Mouse (Mus musculus): ENCODE results near the gene Lman1l. TPM values are rescaled to one million over a fixed set of nuclear protein-coding genes. Genes with fewer than 3 reads are reported as not detected.

Lman1l gene
- polyA plus RNA-seq, 1 experiment: not detected

DNA sequence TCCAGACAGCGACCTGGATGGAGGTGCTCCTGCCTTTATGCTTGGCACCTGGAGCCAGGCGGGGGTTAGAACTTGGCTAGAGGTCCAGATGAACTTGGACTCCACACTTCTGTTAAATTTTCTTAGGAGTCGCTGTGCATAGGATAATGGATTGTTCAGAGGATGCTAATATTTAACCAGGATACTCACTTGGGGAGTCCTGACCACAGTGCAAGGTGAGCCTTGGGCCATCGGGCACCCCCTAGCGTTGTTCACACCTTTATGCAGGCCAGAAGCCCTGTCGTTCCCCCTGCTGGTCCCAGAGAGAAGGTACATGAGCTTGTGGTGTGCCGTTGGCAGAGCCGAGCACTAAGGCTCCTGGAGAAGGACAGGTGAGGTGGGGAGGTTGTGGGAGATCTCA, 53.7 kb downstream of the Lman1l start:
- H3K4me3 ChIP-seq (ENCODE audit: insufficient read depth, low read length): no peak overlapping the region
- H3K4me1 ChIP-seq (ENCODE audit: control insufficient read depth, insufficient read depth, low read length): peaks cover 37% of the 10 kb centered on the region
- TF ChIP-seq POLR2A (IDR thresholded peaks at IDR 0.05; ENCODE audit: borderline replicate concordance, low read depth, low read length): no peak
- TF ChIP-seq CTCF (IDR thresholded peaks at IDR 0.05; ENCODE audit: low read depth, low read length): no peak
- no peak overlapping the region for H3K27ac ChIP-seq (ENCODE audit: insufficient read depth, low read depth, low read length)

- Histone ChIP-seq H3K27ac (ENCODE audit: insufficient read depth, low read depth, low read length) (peak overlapping the region; percentile 75), H3K4me3 (ENCODE audit: insufficient read depth, low read length) (no peak overlapping the region; the same call in 1 of the 2 replicates), H3K4me1 (ENCODE audit: control insufficient read depth, insufficient read depth, low read length) (peaks cover 37% of the 10 kb centered on the region)
- TF ChIP-seq CTCF (IDR thresholded peaks at IDR 0.05; ENCODE audit: low read depth, low read length) (no peak), POLR2A (IDR thresholded peaks at IDR 0.05; ENCODE audit: borderline replicate concordance, low read depth, low read length) (no peak)
Measured at GRCm38 (mm10) chr9:57565741-57566221, 54.8 kb downstream of the Lman1l start.

DNA sequence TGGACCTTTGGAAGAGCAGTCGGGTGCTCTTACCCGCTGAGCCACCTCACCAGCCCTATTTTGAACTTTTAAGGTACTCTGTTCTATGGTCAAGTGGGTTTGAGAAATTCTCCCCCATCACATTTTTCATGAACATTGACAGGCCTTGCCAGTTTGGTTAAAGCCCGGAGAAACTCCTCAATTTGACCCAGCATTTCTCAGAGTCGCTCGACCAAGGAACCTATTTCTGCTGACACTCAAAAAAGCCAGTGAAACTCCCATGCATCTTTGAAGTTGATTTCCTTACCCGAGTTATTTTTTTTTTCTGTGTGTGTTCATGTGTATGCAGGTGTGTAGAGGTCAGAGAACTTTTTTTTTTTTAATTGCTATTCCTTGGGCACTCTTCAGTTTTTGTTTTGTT, 56.0 kb downstream of the Lman1l start:
- Histone ChIP-seq H3K4me3 (ENCODE audit: insufficient read depth, low read length) (no peak overlapping the region), H3K27ac (ENCODE audit: insufficient read depth, low read depth, low read length) (no peak overlapping the region), H3K4me1 (ENCODE audit: control insufficient read depth, insufficient read depth, low read length) (peaks cover 42% of the 10 kb centered on the region)
- TF ChIP-seq POLR2A (IDR thresholded peaks at IDR 0.05; ENCODE audit: borderline replicate concordance, low read depth, low read length): no peak
- TF ChIP-seq CTCF (IDR thresholded peaks at IDR 0.05; ENCODE audit: low read depth, low read length): no peak

DNA sequence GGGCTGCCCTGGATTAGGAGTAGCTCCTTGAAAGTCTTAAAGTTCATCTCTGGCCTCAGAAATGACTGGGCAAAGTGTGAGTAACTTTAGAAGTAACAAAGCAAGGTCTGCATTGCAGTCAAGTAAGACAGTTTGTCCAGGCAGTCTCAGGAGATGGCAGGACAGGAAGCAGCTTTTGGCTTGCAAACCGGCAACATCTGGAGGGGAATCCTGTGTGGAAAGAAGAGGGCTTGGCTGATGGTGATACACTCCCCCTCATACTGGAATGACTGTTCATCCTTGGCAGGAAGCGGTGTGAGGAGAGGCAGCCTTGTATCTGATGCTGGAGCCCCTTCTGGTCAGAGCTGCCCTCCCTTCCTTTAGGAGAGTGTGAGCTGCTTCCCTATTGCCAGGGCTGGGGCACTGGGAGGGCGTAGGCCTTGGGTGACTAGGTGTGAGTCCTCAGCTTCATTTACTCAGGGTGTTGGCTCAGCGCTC, 57.6 kb downstream of the Lman1l start:
- H3K4me3 ChIP-seq (ENCODE audit: insufficient read depth, low read length): peak overlapping the region; percentile 8; the same call in 1 of the 2 replicates
- TF ChIP-seq POLR2A (IDR thresholded peaks at IDR 0.05; ENCODE audit: borderline replicate concordance, low read depth, low read length): no peak
- TF ChIP-seq CTCF (IDR thresholded peaks at IDR 0.05; ENCODE audit: low read depth, low read length): no peak
- H3K27ac ChIP-seq (ENCODE audit: insufficient read depth, low read depth, low read length): 0 out of 2 replicates have a peak overlapping the region, but pooled peaks have one; percentile 16
- H3K4me1 ChIP-seq (ENCODE audit: control insufficient read depth, insufficient read depth, low read length): peaks cover 55% of the 10 kb centered on the region

- H3K27ac ChIP-seq (ENCODE audit: insufficient read depth, low read depth, low read length): peak overlapping the region; percentile 82
- peaks cover 62% of the 10 kb centered on the region for H3K4me1 ChIP-seq (ENCODE audit: control insufficient read depth, insufficient read depth, low read length)
- no peak for TF ChIP-seq CTCF (IDR thresholded peaks at IDR 0.05; ENCODE audit: low read depth, low read length)
- no peak for TF ChIP-seq POLR2A (IDR thresholded peaks at IDR 0.05; ENCODE audit: borderline replicate concordance, low read depth, low read length)
- peak overlapping the region; percentile 73 for H3K4me3 ChIP-seq (ENCODE audit: insufficient read depth, low read length)
Measured at GRCm38 (mm10) chr9:57561711-57562099, 58.9 kb downstream of the Lman1l start.

- TF ChIP-seq CTCF (IDR thresholded peaks at IDR 0.05; ENCODE audit: low read depth, low read length) (no peak), POLR2A (IDR thresholded peaks at IDR 0.05; ENCODE audit: borderline replicate concordance, low read depth, low read length) (no peak)
- H3K4me3 ChIP-seq (ENCODE audit: insufficient read depth, low read length): peak within 1 kb of the TSS; percentile 73
- H3K4me1 ChIP-seq (ENCODE audit: control insufficient read depth, insufficient read depth, low read length): peaks cover 57% of the 10 kb centered on the region
- H3K27ac ChIP-seq (ENCODE audit: insufficient read depth, low read depth, low read length): peak within 1 kb of the TSS; percentile 82
Measured at GRCm38 (mm10) chr9:57560861-57561710, 59.5 kb downstream of the Lman1l start, which contains the start of gene Scamp2. Scamp2 (plus strand) TSS chr9:57560943.

DNA sequence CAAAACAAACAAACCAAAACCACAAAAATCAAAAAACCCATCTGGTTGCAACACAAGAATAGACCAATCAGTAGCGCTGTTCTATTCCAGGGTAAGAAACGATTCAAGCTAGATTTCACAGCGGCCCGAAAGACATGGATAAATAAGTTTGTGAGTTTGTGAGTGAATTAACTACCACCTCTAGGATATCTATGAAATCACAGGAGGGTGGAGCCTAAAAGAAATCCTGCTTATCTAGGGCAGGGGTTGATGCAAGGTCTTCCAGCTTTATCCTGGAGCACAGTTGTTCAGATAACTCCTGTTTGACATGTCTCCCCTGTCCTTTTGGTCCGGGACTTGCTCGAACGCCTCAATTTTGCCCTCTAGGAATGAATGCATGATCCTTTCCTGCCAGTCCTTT, 60.3 kb downstream of the Lman1l start:
- H3K27ac ChIP-seq (ENCODE audit: insufficient read depth, low read depth, low read length): no peak overlapping the region
- no peak for TF ChIP-seq CTCF (IDR thresholded peaks at IDR 0.05; ENCODE audit: low read depth, low read length)
- no peak for TF ChIP-seq POLR2A (IDR thresholded peaks at IDR 0.05; ENCODE audit: borderline replicate concordance, low read depth, low read length)
- peak overlapping the region; percentile 73 for H3K4me3 ChIP-seq (ENCODE audit: insufficient read depth, low read length)
- H3K4me1 ChIP-seq (ENCODE audit: control insufficient read depth, insufficient read depth, low read length): peaks cover 55% of the 10 kb centered on the region

GRCm38 (mm10) chr9:57559568-57559967, 61.0 kb downstream of the Lman1l start:
- no peak overlapping the region for H3K4me3 ChIP-seq (ENCODE audit: insufficient read depth, low read length)
- TF ChIP-seq CTCF (IDR thresholded peaks at IDR 0.05; ENCODE audit: low read depth, low read length) (no peak), POLR2A (IDR thresholded peaks at IDR 0.05; ENCODE audit: borderline replicate concordance, low read depth, low read length) (no peak)
- no peak overlapping the region for H3K27ac ChIP-seq (ENCODE audit: insufficient read depth, low read depth, low read length)
- H3K4me1 ChIP-seq (ENCODE audit: control insufficient read depth, insufficient read depth, low read length): peaks cover 50% of the 10 kb centered on the region

GRCm38 (mm10) chr9:57558625-57559024, 61.9 kb downstream of the Lman1l start:
- Histone ChIP-seq H3K27ac (ENCODE audit: insufficient read depth, low read depth, low read length) (peak overlapping the region; percentile 56), H3K4me1 (ENCODE audit: control insufficient read depth, insufficient read depth, low read length) (peaks cover 50% of the 10 kb centered on the region)
- TF ChIP-seq CTCF (IDR thresholded peaks at IDR 0.05; ENCODE audit: low read depth, low read length) (no peak), POLR2A (IDR thresholded peaks at IDR 0.05; ENCODE audit: borderline replicate concordance, low read depth, low read length) (no peak)

GRCm38 (mm10) chr9:57557215-57557614, 63.4 kb downstream of the Lman1l start:
- no peak overlapping the region for H3K4me3 ChIP-seq (ENCODE audit: insufficient read depth, low read length)
- TF ChIP-seq CTCF (IDR thresholded peaks at IDR 0.05; ENCODE audit: low read depth, low read length) (no peak), POLR2A (IDR thresholded peaks at IDR 0.05; ENCODE audit: borderline replicate concordance, low read depth, low read length) (no peak)
- peak overlapping the region; percentile 83 for H3K27ac ChIP-seq (ENCODE audit: insufficient read depth, low read depth, low read length)
- H3K4me1 ChIP-seq (ENCODE audit: control insufficient read depth, insufficient read depth, low read length): peaks cover 40% of the 10 kb centered on the region

More at GRCm38 (mm10) chr9:57558625-57559024, 61.9 kb downstream of the Lman1l start:
- H3K4me3 ChIP-seq (ENCODE audit: insufficient read depth, low read length): no peak overlapping the region

Other genes with a start within 250 kb of the Lman1l start
- gene Ppcdc, start 180.7 kb downstream of the Lman1l start, polyA plus RNA-seq (2012; ENCODE audit: insufficient read depth, insufficient read length, missing spikeins): 28.6 and 29.5 TPM in 2 replicates
- 72.1 and 72.5 TPM in 2 replicates for gene Scamp5, start 152.7 kb downstream of the Lman1l start, polyA plus RNA-seq (2012; ENCODE audit: insufficient read depth, insufficient read length, missing spikeins)
- gene Rpp25, start 116.7 kb downstream of the Lman1l start, polyA plus RNA-seq (2012; ENCODE audit: insufficient read depth, insufficient read length, missing spikeins): not detected in 2 replicates
- gene Cox5a, start 99.5 kb downstream of the Lman1l start, polyA plus RNA-seq (2012; ENCODE audit: insufficient read depth, insufficient read length, missing spikeins): 346 and 384 TPM in 2 replicates
- gene Fam219b, start 83.2 kb downstream of the Lman1l start, polyA plus RNA-seq (2012; ENCODE audit: insufficient read depth, insufficient read length, missing spikeins): 15.5 and 18.4 TPM in 2 replicates
- gene Mpi, start 68.0 kb downstream of the Lman1l start, polyA plus RNA-seq (2012; ENCODE audit: insufficient read depth, insufficient read length, missing spikeins): 17.8 and 19.7 TPM in 2 replicates
- gene Scamp2, start 59.8 kb downstream of the Lman1l start, polyA plus RNA-seq (2012; ENCODE audit: insufficient read depth, insufficient read length, missing spikeins): 144 and 147 TPM in 2 replicates
- gene Ulk3, start 31.3 kb downstream of the Lman1l start, polyA plus RNA-seq (2012; ENCODE audit: insufficient read depth, insufficient read length, missing spikeins): 17.2 and 23.0 TPM in 2 replicates
- gene Cplx3, start 14.5 kb downstream of the Lman1l start, polyA plus RNA-seq (2012; ENCODE audit: insufficient read depth, insufficient read length, missing spikeins): not detected in 2 replicates
- gene Csk, start 32.9 kb upstream of the Lman1l start, polyA plus RNA-seq (2012; ENCODE audit: insufficient read depth, insufficient read length, missing spikeins): 125 and 126 TPM in 2 replicates
- not detected in 2 replicates for gene Cyp1a2, start 62.9 kb upstream of the Lman1l start, polyA plus RNA-seq (2012; ENCODE audit: insufficient read depth, insufficient read length, missing spikeins)
- gene Cyp1a1, start 67.2 kb upstream of the Lman1l start, polyA plus RNA-seq (2012; ENCODE audit: insufficient read depth, insufficient read length, missing spikeins): not detected in 2 replicates
- 12.8 and 13.0 TPM in 2 replicates for gene Edc3, start 87.8 kb upstream of the Lman1l start, polyA plus RNA-seq (2012; ENCODE audit: insufficient read depth, insufficient read length, missing spikeins)
- 72.4 and 84.2 TPM in 2 replicates for gene Clk3, start 145.1 kb upstream of the Lman1l start, polyA plus RNA-seq (2012; ENCODE audit: insufficient read depth, insufficient read length, missing spikeins)
- 16.0 and 27.9 TPM in 2 replicates for gene Arid3b, start 216.0 kb upstream of the Lman1l start, polyA plus RNA-seq (2012; ENCODE audit: insufficient read depth, insufficient read length, missing spikeins)